Mouse (Mus musculus) embryo, embryonic 10.5 days (tissue): ENCODE data around the gene Col1a1.
A peak's percentile ranks its signal among the peaks of the same experiment; 100 is the strongest.

ENCODE experiments used
- DNase-seq: peaks from one replicate; pipeline ENCODE4 v3.0.0-alpha.2; 2015; ENCODE audit warnings: low spot score

Gene Col1a1

DNA sequence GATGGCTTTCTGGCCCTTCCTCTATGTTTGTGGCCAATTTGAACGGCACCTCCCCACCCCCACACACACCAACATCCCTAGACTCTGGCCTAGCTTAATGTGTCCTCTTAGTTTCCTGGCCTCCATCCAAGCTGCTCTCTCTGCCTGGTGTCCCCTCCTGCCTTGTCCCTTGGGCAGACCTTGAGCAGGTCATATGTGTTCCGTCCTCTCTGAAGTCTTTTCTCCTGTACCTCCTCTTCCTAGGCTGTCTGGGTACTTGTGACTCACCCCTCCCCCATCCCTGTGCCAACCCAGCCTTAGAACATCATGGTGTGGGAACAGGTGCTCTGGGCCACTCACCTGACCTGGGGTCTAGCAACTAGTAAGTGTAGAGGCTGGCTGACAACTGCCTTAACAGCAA is 38.9 kb downstream of the Col1a1 start:
- no peak for DNase-seq

DNA sequence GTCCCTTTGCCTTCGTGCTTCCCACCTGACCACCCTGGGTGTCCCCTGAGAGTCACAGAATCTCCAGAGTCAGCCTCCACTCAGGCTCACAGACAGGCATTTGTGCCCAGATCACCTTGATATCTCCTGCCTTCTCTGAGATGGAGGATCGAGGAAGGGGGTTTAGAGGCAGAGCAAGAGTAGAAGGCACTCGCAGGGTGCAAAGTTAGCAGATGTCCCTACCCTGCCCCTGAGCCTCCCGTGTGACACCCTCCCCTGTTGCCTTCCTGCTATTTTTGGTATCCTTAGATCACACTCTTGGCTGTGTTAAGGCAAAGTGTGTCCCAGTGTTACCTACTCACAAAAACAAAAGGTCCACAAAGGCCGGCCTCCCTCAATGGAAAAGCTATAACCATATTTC is 40.2 kb downstream of the Col1a1 start, which contains the start of gene Sgca:
Sgca (minus strand) TSS at position 129 of the 400 bp plus-strand sequence.
- DNase-seq: no peak

DNA sequence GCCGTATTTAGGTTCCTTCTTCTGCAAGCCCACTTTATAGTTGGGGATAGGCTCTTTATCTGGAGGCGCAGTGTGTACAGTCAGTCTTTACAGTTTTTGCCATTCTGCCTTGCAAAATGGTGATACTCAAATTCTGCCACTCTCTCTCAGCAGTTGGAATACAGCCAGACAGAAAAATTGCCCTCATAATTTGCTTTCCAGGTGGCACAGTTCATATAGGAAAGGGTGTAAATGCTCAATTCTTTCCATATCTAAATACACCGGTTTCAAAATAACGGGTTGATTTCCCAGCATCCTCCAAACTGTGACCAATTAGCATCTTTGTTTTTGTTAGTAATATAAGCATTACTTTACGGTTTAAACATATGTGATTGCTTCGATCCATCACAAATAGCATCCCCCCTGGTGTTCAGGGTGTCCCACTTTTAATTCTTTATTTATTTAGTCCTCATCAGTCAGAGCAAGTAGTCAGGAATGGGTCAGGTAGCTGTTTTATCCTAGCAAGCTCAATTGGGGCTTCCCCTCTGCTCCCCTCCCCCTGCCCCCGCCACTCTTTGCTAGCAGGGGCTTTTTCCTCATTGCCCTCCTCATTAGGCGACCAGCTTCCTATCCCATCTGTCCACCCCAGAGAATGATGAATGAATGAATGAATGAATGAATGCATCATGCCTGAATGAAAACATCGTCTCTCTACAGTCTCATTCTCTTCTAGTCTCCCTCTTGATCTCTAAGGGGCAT is 42.3 kb downstream of the Col1a1 start:
- no peak for DNase-seq

DNA sequence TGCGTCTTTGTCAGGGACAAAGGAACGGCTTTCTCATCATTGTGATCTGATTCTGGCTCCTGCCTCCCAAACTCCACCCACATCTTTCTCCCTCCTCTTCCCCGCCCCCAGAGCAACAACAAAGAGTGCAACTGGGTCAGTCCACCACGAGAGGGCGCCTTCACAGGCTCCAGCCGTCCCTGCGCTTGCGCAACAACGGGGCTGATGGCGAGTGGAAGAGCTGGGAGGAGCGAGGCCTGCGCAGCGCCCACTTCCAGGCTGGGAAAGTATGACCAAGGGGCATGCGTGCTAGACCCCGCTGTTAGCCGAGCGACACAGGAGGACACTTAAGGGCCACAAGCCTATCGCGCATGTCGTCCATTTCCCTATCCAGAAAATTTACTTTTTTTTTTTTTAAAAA is 42.9 kb downstream of the Col1a1 start:
- peak; percentile 99 for DNase-seq

DNA sequence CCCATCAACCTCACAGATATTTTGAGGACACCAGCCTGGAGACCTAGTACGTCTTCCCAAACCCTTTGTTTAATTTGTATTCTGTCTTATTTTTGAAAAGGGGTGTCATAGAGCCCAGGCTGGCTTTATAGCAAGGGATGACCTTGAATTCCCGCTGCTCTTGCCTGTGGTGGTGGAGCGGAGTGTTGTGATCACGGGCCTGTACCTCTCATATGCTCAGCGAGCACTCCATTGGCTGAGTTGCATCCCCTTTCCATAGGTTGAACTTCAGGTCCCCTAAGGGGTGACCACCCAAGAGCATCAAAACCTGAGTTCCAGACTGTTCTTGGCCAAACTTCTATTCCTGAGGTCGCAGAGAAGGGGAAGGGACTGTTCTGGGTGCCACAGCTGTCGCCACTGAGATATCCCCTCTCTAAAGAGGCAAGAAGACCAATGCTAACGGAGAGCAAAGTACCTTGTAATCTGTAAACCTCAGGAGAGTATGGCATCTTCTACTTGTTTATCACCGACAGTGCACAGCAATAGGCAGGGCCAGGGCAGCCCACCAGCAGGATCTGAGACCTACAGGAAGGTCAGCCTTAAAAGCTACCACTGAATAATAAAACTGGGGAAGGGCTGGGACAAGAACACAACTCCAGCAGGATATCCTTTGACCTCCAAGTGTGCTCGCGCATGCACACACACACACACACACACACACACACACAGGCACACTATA is 43.6 kb downstream of the Col1a1 start:
- no peak for DNase-seq

DNA sequence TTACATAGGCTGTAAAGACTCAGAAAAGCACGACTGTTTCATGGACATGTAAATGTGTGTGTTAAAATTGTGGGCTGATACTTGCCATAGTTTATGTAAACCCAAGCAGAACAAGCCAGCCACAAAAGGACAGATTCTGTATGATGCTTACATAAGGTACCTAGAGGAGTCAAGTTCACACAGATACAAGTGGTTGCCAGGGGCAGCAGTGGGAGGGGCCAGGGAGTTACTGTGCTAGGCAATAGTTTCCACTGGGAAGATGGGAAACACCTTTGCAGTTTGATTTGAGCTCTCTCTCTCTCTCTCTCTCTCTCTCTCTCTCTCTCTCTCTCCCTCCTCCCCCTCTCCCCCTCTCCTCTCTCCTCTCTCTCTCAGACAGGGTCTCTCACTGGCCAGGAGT is 49.1 kb downstream of the Col1a1 start:
- DNase-seq: peak; percentile 58

DNA sequence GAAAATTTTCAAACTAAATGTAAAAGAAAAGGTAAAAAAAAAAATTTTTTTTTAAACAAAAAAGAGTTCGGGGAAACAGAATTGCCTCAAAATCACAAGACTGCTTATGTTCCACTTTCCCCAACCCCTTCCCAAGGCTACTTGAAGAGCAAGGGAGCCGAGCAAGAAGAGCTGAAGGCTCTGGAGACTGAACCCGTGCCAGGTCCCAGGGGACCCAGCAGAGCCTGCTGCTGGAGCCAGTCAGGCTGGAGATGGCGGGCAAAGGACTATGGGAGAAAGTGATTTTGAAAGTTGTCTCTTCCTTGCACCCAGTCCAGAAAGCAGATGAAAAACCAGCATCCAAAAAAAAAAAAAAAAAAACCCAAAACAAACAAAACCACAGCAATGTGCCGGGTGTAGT is 49.8 kb downstream of the Col1a1 start:
- no peak for DNase-seq

DNA sequence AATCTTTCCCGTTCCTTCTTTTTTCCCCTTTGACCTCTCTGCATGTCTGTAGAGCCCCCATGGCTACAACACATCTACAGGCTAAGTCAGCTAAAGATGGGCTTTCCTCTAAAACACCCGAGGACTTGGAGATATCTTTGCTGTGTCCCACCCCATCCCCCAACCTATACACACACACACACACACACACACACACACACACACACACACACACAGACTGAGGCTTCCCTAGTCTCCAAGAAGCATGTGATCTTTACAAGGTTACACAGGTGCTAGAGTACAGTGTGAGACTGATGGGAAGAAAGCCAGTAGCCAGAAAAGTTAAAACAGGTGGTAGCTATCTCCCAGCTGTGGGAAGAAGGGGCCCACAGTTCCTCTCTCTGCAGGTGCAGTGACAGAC is 50.4 kb downstream of the Col1a1 start:
- no peak for DNase-seq

DNA sequence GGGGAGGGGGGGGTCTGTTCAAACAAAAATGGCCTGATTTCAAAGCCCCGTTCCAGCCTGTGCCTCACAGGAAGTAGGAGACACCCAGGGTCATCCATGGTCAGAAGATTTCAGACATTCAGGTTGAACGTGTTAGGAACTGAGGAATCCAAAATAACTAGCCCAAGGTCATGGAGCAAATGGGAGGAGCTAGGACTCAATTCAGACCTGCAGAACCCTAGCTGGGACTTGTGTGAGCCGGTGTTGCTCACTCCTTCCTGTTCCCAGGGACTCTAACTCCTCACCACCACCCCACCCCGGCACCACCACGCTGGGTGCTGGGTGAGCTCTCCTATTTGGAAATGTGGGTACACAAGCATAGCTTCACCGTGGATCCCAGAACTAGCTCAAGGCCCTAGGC is 51.3 kb downstream of the Col1a1 start:
- DNase-seq: no peak

DNA sequence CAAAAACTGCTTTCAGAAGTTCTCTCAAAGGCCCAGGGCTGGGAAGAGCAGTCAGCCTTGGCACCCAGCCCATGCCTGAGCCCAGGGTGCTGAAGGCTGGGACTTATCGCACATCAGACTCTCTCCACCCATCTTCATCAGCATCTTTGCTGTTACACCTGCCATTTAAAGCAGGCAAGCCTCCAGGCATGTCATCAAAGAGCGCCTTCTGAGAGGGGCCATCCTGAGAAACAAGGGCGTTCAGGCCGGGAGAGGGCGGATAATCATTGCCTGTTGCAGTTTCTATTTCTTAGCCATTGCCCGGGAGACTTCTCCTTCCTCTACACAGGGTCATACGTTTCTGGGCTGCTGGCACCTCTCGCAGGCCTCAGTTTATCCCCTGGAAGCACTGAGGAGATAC is 51.8 kb downstream of the Col1a1 start:
- no peak for DNase-seq

DNA sequence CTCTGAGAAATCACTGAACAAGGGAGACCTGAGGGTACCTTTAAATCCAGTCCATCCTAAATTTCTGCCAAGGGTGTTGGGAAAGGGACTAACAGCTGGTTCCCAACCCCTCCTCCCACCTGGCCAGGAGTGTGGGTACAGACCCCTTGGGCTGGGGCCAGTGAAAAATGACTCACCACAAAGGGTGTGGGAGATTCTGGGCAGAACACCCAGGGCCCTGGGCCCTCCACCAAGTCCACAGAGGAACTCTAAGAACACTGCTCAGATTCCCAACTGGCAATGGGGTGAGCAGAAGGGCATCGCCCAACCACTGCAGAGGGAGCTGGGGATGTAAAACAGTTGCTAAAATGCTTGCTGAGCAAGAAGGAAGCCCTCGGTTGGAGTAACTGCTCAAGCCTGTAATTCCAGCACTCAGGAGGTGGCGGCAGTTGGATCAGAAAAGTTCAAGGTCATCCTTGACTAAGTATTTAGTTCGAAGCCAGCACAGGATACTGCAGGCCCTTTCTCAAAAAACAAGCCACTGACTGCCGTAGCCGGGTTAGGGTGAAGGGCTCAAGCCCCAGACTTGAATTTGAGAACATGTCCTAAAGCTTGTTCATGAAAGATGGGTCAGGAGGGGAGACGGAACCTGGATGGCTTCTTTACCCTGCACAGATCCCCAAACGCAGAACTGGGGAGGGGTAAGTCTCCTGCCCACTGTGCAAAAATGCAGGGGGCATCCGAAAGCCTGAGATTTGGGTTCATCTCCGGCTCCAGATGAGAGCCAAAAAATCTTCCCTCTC is 52.9 kb downstream of the Col1a1 start:
- peak; percentile 26 for DNase-seq

DNA sequence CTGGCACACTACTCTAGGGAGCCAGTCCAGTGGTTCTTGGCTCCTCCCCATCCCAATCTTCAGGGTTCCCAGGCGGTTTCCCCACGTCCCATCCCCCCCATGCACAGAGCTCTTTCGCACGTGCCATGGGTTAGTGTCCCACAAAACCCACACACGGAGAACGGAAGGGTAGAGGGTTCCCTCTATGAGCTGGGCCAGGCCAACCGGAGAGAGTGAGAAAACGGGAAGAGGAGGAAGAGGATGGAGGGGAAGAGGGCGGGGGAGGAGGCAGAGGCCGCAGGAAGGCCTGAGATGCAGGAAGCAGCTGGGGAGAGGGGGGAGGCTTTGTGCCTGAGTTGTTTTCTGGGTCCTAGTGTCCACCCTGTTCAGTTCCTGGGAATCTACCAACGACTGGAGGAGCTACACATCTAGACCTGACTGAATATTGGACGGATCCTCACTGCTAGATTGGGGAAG is 53.6 kb downstream of the Col1a1 start:
- peak; percentile 98 for DNase-seq

DNA sequence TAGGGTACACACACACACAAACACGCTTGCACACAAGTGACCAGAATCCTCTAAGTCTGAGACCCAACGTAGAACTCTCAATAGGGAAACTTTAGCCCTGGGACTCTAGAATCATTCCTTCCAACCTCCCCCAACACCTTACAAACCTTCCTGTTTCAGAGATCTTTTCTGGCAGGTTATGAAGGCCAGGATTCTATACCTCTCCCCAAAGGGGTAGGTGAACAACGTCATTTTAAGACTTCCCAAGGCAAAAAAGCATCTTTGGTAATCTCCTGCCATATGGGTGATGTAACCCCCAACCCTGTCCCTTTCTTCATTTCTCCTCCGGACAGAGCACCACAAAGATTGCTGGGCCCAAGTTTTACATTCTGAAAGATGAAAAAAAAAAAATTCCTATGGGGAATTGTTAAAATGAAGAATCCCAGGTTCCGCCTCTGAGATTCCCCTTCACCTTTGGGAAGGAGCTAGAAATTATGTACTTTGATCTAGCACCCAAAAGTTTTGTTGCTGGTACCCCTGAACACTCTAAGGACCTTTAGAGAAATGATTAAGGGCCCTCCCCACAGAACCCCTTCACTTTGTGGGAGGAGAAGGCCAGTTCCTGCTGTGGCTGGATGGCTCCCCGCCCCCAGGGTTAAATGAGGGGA is 54.2 kb downstream of the Col1a1 start:
- DNase-seq: no peak

DNA sequence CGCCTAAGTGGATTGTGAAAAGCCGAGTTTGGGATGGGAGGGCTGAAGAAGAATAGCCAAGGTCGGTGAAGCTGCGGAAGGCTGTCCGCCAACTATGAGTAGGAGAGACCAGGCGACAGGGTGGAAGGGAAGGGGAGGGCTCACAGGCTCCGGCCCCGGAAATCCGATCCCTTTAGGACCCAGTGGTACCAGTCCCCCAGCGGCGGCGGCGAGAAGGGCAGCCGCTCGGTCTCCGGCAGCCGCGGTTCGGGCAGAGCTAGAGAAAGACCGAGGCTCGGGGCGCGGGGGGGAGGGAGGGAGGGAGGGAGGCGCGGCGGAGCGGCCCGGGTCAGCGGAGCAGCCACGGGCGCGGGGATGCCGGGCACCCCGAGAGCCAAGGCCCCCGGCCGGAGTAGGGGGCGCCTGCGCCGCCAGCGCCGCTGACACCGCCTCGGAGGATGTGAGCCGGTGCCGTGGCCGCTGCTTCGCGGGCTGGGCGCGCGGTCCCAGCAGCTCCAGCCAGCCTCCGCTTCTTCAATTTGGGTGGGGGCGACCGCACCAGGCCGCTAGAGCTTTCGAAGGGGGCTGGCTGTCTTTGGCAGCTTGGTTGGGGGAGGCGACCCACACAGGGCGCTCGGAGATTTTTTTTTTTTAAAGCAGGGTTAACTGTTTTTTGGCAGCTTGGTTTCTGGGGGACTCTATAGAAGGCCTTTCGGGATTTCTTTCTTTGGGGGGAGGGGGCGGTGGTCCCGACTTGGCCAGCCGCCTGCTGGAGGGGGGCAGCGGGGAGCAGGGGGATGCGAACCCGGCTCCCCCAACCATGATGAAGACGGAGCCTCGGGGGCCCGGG is 54.9 kb downstream of the Col1a1 start, which contains the start of gene Ppp1r9b:
Ppp1r9b (plus strand) TSS at position 287 of the 829 bp plus-strand sequence.
- peak; percentile 94 for DNase-seq

DNA sequence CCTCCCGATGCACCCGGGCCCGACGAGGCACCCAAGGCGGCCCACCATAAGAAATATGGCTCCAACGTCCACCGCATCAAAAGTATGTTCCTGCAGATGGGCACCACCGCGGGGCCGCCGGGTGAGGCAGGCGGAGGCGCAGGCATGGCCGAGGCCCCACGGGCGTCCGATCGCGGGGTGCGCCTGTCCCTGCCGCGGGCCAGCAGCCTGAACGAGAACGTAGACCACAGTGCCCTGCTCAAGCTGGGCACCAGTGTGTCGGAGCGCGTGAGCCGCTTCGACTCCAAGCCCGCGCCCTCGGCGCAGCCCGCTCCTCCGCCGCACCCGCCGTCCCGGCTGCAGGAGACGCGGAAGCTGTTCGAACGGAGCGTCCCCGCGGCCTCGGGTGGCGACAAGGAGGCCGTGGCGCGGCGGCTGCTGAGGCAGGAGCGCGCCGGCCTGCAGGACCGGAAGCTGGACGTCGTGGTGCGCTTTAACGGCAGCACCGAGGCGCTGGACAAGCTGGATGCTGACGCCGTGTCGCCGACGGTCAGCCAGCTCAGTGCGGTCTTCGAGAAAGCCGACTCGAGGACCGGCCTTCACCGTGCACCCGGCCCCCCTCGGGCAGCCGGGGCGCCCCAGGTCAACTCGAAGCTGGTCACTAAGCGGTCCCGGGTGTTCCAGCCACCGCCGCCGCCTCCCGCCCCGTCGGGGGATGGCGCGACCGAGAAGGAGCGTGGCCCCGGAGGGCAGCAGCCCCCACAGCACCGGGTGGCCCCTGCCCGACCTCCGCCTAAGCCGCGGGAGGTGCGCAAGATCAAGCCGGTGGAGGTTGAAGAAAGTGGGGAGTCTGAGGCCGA is 55.8 kb downstream of the Col1a1 start:
- DNase-seq: peak; percentile 58

DNA sequence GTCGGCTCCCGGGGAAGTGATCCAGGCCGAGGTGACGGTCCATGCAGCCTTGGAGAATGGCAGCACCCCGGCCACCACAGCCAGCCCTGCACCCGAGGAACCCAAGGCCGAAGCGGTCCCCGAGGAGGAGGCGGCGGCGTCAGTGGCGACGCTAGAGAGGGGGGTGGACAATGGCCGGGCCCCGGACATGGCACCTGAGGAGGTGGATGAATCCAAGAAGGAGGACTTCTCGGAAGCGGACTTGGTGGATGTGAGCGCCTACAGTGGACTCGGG is 56.4 kb downstream of the Col1a1 start:
- peak; percentile 17 for DNase-seq

DNA sequence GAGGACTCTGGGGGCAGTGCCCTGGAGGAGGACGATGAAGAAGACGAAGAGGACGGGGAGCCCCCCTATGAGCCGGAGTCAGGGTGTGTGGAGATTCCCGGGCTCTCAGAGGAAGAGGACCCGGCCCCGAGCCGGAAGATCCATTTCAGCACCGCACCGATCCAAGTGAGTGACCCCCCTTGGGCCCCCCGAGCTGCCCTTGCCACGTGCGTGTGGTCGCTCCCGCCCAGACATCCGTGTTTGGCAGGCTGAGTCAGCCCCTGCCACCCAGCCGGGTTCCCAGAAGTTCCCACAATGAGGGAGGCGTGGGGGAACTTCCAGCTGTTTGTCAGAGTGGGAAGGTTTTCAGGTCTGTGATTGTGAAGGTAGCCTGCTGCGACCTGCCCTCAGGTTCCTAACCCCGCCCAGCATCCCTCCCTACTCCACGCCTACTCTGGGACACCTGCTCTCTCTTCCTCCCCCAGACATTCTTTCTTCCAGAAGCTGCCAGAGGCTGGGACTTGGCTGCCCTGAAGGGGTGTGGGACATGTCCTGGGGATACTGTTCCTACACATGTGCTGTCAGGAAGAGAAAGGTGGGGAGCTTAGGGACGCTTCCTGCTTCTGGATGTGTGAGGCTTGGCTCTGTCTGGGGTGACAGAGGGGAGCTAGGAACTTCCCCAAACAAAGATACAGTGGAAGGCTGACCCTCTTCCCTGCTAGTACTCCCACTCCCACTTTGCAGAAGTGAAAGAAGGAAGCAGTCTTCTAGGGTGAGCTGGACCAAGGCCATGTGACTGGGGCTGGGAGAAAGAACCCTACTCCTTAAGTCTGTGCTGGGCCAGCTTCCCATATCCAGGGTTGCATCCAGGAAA is 57.0 kb downstream of the Col1a1 start:
- DNase-seq: peak; percentile 46

DNA sequence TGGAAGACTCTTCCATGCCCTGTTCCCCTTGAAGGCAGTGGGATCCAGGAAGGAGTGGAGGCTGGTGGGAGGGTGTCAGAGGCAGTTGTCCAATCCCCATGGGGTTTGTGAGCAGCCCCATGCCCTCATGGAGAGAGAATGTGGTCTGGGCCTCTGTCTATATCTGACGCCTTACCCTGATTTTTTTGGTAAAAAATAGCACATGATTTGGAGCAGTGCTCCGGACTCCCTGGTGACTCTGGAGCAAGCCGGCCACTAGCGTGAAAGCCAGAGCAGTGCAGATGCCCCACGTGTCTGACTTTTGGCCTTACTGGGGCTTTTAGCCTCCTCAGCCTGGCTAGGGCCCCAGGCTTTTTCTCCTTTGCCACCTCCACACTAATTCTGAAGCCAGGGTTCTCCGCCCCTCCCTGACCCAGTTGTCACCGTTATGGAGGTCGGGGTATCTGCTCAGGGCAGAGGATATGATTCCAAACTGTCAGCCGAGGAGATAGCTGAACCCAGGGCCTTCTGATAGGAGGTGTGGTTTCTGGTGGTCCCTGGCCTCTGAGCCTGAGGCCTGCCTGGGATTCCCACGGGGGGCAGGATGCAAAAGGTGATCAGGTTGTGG is 58.3 kb downstream of the Col1a1 start:
- no peak for DNase-seq
